Mouse (Mus musculus) urinary bladder, postnatal 4 days (tissue): ENCODE results near the gene Macrod1.
A peak's percentile ranks its signal among the peaks of the same experiment; 100 is the strongest.

Experiments used
- DNase-seq, 2 experiments: peaks; one replicate each; pipeline ENCODE4 v3.0.0; 2021 to 2022; ENCODE audit warnings: low spot score in 2 of 2

The Macrod1 gene

DNA sequence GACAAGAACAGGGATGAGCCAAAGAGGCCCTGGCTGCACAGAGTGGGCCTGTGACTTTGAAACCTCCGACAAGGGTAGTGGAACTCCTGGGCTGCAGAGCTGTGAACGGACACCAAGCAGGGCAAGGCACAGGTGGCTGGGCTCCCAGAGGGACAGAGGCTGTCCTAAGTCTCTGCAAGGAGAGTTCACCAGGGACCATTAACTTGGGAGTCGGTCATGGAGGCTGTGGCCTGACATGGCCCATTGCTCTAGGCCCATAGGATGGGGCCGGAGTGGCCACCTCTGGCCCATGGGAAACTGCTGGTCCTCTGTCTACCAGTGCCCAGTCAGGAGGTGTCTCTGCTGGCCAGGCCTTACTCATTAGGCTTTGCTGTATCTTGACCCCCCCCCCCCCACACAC is 55.1 kb downstream of the Macrod1 start:
- no peak for DNase-seq

DNA sequence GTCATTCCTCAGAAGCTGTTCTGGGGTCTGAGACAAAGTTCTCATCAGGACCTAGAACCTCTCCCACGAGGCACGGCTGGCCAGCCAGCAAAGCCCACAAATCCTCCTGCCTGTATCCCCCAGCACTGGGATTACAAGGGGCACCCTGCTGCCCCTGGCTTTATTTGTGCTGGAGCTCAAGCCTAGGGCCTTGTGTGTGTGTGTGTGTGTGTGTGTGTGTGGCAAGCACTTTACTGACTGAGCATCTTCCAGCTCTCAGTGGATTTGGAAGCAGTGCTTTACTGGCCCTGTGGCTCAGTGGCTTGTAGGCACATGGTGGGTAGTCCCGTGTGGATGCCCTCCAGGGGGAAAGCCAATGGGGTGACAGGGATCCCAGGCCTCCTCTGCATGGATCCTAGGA is 56.0 kb downstream of the Macrod1 start:
- DNase-seq = no peak

DNA sequence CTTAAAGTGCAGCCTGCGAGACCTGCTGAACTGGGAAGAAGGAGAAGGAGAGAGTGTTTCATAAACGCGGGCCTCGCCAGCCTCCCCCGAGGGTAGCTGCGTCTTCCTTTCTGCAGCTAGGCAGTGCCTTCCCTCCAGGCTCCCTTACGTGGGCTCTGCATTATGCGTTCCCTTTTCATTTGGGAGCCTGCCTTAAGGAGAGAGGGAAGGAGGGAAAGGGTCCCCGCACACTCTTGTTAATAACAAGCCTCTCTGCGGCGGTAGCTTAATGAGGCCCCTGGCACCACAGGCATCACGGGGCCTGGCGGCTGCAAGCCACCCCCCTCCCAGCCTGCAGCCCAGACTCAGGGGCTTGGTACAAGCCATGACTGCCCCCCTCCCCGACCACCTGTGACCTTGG is 57.0 kb downstream of the Macrod1 start:
- no peak for DNase-seq

GRCm38 (mm10) chr19:7116038-7116731 is 59.6 kb downstream of the Macrod1 start:
- DNase-seq = no peak

DNA sequence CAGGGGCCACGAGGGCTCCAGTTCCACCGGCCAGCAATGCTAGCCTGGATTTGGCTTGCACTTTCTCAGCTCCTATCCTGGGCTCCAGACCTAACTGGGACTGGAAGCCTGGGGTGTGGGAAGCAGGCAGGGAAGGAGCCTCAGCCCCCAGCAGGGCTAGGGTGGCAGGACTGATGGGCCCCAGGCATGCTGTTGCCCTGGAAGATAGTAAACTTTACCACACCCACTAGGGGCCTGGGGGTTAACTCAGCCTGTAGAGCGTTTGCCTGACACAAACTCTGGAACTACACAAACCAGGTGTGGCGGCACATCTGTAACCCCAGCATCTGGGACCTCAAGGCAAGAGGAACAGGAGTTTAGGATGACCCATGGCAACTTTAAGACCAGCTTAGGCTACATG is 60.5 kb downstream of the Macrod1 start:
- DNase-seq = no peak

GRCm38 (mm10) chr19:7117653-7118307 is 61.2 kb downstream of the Macrod1 start:
- DNase-seq = no peak

- no peak for DNase-seq
These were observed 64.6 kb downstream of the Macrod1 start for GRCm38 (mm10) chr19:7121252-7121651.

- no peak for DNase-seq
These were observed 65.7 kb downstream of the Macrod1 start for GRCm38 (mm10) chr19:7122277-7122676.

GRCm38 (mm10) chr19:7122698-7123306 is 66.2 kb downstream of the Macrod1 start:
- DNase-seq = no peak

DNA sequence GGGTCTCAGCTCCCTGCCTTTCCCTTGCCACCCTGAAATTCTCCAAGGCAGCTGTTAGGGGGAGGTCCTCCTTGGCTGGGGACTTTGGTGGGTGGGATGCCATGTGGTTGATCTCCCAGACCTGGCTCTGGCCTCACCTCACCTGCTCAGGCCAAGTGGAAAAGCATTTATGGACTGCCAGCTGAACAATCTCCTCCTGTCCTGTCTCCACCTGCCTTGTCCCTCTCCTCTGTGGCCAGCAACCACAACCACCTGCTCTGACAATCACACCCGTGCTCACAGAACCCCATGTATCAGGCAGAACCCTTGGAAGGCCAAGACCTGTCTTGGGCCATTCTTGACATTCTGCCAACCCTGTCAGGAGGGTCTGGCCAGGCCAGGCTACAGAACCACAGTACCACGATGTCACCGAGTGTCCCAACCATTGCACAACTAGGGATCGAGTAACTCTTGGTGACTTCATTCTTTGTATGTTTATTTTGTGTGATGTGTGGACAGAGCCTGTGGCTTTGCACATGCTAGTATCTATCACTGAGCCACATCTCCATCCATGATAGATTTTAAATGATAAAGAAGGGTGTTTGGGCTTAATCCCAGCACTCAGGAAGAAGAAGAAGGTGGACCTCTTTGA is 69.0 kb downstream of the Macrod1 start:
- no peak for DNase-seq

- DNase-seq = no peak
These were observed 69.6 kb downstream of the Macrod1 start for GRCm38 (mm10) chr19:7126209-7126608.

DNA sequence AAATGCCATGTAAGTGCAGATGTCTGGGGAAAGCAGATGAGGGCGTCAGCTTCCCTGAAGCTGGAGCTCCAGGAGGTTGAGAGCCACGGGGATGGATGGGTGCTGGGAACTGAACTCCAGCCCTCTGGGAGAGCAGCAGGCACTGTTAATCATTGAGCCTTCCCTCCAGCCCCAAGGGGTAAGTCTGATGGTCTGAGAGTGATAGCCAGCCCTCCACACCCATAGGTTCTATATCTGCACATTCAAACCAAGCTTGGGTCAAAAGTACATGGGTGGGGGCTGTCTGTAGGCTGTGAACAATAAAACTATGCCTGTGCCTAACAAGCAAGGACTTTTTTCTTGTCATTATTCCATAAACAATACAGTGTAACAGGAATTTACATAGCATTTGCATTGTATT is 70.3 kb downstream of the Macrod1 start:
- no peak for DNase-seq

- DNase-seq = no peak
These were observed 72.2 kb downstream of the Macrod1 start for GRCm38 (mm10) chr19:7128551-7129475.

DNA sequence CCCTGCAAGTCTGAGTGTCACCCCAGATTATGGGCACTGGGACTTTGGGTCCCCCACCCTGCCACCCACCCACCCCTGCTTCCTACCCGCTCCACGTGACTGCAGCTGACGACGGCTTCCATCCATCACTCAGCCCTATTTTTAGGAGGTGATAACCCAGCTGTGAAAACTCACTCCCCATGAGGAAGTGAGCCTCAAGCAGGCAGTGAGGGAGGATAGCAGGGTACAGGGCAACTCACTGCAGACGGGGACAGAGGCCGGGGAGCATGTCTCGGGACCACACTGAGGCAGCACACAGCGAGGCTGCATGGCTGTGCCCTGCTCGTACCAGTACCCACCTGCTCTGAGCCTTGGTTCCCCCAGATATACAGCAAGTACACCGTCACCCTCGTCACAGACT is 73.7 kb downstream of the Macrod1 start:
- no peak for DNase-seq

DNA sequence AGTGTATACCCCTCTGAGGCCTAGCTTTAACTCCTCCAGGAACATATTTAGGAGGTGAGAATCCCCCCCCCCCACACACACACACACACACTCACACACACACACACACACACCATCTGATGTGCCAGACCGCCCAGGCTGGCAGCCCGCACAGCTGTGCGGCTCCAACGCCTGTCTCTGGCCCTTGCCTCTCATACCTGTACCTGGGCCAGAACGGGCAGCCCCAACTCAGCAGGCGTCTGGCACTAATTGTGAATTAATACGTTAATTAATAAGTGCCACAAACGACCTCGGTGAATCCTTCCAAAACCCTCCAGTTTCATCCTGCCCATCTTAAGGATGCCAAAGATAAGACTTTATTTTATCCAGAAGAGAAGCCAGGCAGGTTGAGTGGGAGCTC is 76.8 kb downstream of the Macrod1 start:
- DNase-seq = no peak

DNA sequence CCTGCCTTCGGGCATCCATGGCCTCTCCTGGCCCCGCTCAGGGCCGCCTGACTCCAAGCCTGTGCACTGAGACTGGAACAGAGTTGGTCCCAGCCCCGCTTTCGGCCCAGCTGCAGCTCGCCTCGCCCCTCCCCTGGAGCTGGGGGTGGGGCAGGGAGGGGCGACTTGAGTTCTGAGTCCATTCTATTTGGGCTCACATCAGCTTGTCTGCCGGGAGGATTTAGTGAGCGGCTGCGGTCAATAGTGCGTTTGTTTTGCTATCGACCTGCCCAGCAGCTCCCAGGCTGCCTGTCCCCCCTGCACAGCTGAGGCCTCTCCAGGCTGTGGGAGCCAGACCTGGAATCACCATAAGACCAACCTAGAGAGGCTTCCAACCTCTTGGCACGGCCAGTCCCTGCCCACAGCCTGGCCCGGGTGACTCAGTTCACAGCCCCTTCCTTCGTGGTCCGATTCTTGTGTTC is 78.1 kb downstream of the Macrod1 start:
- DNase-seq = peak in 1 of 2 experiments; percentile 47

DNA sequence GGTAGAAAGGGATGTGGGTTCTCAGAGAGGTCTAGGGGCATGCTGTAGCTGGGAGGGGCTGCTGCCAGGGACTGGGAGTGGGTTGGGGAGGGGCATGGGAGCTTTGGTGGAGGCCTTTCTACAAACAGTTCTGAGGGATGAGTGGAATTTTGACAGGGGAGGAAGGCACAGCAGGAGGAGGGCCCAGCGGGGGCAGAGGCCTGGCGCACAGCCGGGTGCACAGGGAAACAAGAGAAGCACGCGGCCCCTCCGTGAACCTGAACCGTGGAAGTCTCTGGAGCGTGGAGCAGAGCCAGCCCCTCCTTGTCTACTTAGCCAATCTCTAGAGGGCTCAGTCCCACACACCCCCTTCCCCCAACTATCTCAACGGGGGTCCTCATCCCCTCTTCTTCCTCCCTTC is 78.9 kb downstream of the Macrod1 start:
- peak; percentile 43 to 69 for DNase-seq

GRCm38 (mm10) chr19:7136016-7136415 is 79.4 kb downstream of the Macrod1 start:
- DNase-seq = no peak

- DNase-seq = no peak
These were observed 80.3 kb downstream of the Macrod1 start for GRCm38 (mm10) chr19:7136714-7137498.

DNA sequence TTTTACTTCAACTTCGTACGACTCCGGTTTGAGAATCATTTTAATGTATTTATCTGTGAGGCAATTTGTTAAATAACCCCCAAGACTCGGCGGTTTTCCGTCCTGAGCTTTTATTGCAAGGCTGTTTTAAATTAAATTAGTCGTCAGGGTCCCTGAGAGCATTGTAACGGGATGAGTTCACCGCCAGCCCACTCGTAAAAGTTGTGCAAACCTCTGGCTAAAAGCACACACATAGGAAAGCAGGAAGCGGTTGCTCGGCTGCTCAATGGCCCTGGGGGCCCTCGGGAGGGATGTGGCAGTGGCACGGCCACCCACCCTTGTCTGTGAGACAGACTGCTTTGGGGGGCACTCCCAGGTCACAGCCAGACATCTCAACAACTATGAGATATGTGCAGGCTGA is 81.7 kb downstream of the Macrod1 start:
- no peak for DNase-seq

DNA sequence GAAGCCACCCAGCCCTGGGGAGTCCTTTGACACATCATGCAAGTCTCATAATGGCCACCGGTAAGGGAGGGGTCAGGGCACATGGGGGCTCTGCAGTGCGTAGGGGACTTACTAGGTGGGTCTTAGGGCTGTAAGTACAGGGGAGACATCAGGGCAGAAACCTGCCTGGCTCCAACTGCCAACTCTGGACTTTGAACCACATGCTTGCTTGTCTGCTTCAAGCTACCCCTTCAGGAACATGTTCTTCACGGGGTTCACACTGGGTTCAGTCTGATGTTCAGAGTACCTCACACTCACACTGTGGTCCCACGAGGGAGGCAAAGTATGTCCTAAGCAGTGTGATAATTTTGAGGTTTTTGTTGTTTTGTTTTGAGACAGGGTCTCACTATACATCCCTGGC is 82.7 kb downstream of the Macrod1 start:
- no peak for DNase-seq
